Mouse (Mus musculus) hindbrain, embryonic 14.5 days (tissue): ENCODE data around the gene Nlgn3. TPM values are rescaled to one million over a fixed set of nuclear protein-coding genes. Genes with fewer than 3 reads are reported as not detected.
A peak's percentile ranks its signal among the peaks of the same experiment; 100 is the strongest.
"Not testable (repeated sequence)": the region's sequence is repeated elsewhere in the genome, so short reads cannot be mapped to it uniquely, and the experiment has no call there.

Source experiments
- ATAC-seq: fragments of 200-750 bp; cut with Nextera tagmentation; 2 replicates; pipeline ENCODE4 v1.8.0; 2017; ENCODE audit warnings: moderate number of reproducible peaks, mild to moderate bottlenecking, moderate TSS enrichment, moderate library complexity; ENCODE audit not compliant: low FRiP score
- DNase-seq: peaks from one replicate; pipeline ENCODE4 v3.0.0-alpha.2; 2015; ENCODE audit warnings: low spot score
- H3K27ac ChIP-seq: fragments of 300-500 bp; sonication (generic); 2 replicates; pipeline ENCODE4 v1.5.1; 2014; ENCODE audit warnings: mild to moderate bottlenecking, moderate library complexity
- H3K27me3 ChIP-seq: fragments of 300-500 bp; sonication (generic); 2 replicates; pipeline ENCODE4 v1.6.1; 2014; ENCODE audit warnings: mild to moderate bottlenecking, low read length, mixed read lengths; ENCODE audit not compliant: control insufficient read depth, insufficient read depth
- H3K36me3 ChIP-seq: fragments of 300-500 bp; sonication (generic); replicated peaks from 2 replicates; pipeline ENCODE4 v1.6.1; 2014; ENCODE audit not compliant: control insufficient read depth, insufficient read depth
- H3K4me1 ChIP-seq: fragments of 300-500 bp; sonication (generic); replicated peaks from 2 replicates; pipeline ENCODE4 v1.6.1; 2014; ENCODE audit warnings: antibody characterized with exemption, low read length, mixed read lengths; ENCODE audit not compliant: control insufficient read depth, insufficient read depth
- H3K4me2 ChIP-seq: fragments of 300-500 bp; sonication (generic); replicated peaks from 2 replicates; pipeline ENCODE4 v1.6.1; 2014; ENCODE audit warnings: mild to moderate bottlenecking, moderate library complexity
- H3K4me3 ChIP-seq: fragments of 300-500 bp; sonication (generic); replicated peaks from 2 replicates; pipeline ENCODE4 v1.5.1; 2014; ENCODE audit warnings: mild to moderate bottlenecking, low read length
- H3K9ac ChIP-seq: fragments of 300-500 bp; sonication (generic); 2 replicates; pipeline ENCODE4 v1.6.1; 2014
- H3K9me3 ChIP-seq: fragments of 300-500 bp; sonication (generic); 2 replicates; pipeline ENCODE4 v1.6.1; 2016; ENCODE audit warnings: low read length; ENCODE audit not compliant: control insufficient read depth
- WGBS: fragments of 180-500 bp; shearing (Covaris S2); extraction: QIAGEN DNeasy Blood & Tissue Kit; methylation state at CpG from one replicate; pipeline ENCODE4 v1.1.7; 2014; 5-methylcytosine and 5-hydroxymethylcytosine counted together
- polyA plus RNA-seq: library from polyadenylated mRNA; unstranded; fragments of >200 nt; fragmentation: Nextera tagmentation; extraction: Ambion mirVana; gene quantifications from 2 replicates; pipeline ENCODE4 v1.2.1, GENCODE M21; 2014

Nlgn3 gene
- polyA plus RNA-seq, 1 experiment from 2014 or later: 95.9 TPM

GRCm38 (mm10) chrX:101325989-101326899, 27.3 kb downstream of the Nlgn3 start:
- Histone ChIP-seq H3K9ac (no peak overlapping the region), H3K9me3 (no peaks in the 10 kb centered on the region), H3K4me2 (no peak overlapping the region), H3K27me3 (no peaks in the 10 kb centered on the region; the same call in 1 of the 2 replicates), H3K4me3 (no peak overlapping the region), H3K27ac (no peak overlapping the region), H3K36me3 (peaks cover 20% of the 10 kb centered on the region; the same call in 1 of the 2 replicates), H3K4me1 (no peaks in the 10 kb centered on the region)
- DNase-seq (no peak), ATAC-seq (no peak)
- WGBS: 50% methylated on average over 8 of the region's 8 CpGs

- 35% methylated on average over 10 of the region's 10 CpGs for WGBS
- no peak overlapping the region for H3K4me3 ChIP-seq
- no peaks in the 10 kb centered on the region for H3K9me3 ChIP-seq
- H3K4me1 ChIP-seq: 0 out of 2 replicates have a peak, but pooled peaks cover 10% of the 10 kb centered on the region
- peak overlapping the region; percentile 20; the same call in 1 of the 2 replicates for H3K9ac ChIP-seq
- no peaks in the 10 kb centered on the region for H3K36me3 ChIP-seq
- H3K4me2 ChIP-seq: no peak overlapping the region
- peak; percentile 86 for DNase-seq
- ATAC-seq: no peak
- peak overlapping the region; percentile 62; the same call in 1 of the 2 replicates for H3K27ac ChIP-seq
- H3K27me3 ChIP-seq: no peaks in the 10 kb centered on the region; the same call in 1 of the 2 replicates
Observed at GRCm38 (mm10) chrX:101329372-101330028, 30.5 kb downstream of the Nlgn3 start.

DNA sequence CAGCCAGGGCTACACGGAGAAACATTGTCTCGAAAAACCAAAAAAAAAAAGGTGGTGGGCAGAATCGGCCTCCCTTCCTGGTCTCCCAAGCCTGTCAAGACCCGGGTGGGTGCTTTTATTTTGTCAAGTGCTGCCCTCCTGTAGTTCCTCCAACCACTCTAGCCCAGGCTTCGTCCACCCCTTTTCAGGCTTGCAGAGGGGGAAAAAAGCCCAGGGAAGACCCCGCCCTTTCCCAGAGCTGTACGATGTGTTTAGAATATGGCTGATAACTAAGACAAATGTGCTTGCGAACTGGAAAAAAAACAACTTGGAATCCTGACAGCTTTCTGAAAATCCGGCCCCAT, 33.0 kb downstream of the Nlgn3 start:
- H3K4me2 ChIP-seq: peak overlapping the region; percentile 52
- H3K27me3 ChIP-seq: no peaks in the 10 kb centered on the region
- peak overlapping the region; percentile 96 for H3K27ac ChIP-seq
- 0 out of 2 replicates have a peak, but pooled peaks cover 10% of the 10 kb centered on the region for H3K4me1 ChIP-seq
- no peak for DNase-seq
- peak overlapping the region; percentile 59 for H3K9ac ChIP-seq
- ATAC-seq: peak; percentile 38
- H3K36me3 ChIP-seq: no peaks in the 10 kb centered on the region
- no peaks in the 10 kb centered on the region for H3K9me3 ChIP-seq
- 46% methylated on average over 9 of the region's 9 CpGs for WGBS
- H3K4me3 ChIP-seq: peak overlapping the region; percentile 22

DNA sequence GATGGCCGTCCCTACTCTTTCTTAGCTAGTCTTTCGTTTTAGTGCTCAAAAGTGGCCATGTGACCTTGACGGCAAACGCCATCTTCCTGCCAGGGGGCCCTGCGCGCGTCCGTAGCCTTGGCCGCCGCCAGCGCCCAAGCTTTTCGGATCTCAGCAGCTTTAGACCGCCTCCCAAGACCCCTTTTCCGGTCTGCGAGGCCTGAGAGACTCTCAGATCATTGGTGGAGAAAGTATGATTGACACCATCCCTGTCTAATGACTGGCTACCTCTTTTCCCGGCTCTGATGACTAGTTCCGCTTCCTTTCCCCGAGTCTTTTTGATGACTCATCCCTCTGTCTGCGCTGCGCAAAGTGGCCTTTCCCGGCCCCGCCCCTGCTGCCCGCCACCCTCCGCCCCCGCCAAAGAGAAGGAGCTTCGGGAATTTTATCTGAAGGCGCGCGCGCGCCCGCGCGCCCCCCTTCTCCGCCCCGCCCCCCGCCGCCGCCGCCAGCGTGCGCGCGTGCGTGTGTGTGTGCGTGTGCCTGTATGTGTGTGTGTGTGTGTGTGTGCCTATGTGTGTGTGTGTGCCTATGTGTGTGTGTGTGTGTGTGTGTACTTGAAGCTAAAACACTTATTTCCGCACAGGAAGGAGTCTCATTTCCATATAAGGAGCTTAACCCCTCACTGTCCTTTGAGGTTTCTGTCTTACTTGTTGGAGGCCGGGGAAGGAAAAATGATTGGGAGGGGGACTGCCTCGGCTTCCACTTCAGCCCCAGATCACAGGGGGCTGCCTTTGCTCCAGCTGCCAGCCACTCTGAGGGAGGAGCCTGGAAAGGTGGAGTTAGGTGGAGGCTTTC, 33.6 kb downstream of the Nlgn3 start:
- Histone ChIP-seq H3K27me3 (no peaks in the 10 kb centered on the region), H3K9me3 (no peaks in the 10 kb centered on the region), H3K9ac (peak overlapping the region; percentile 60), H3K36me3 (no peaks in the 10 kb centered on the region), H3K4me1 (0 out of 2 replicates have a peak, but pooled peaks cover 10% of the 10 kb centered on the region), H3K4me2 (peak overlapping the region; percentile 57), H3K27ac (peak overlapping the region; percentile 96), H3K4me3 (peak overlapping the region; percentile 29)
- ATAC-seq (peak; percentile 95), DNase-seq (peak; percentile 85)
- 19% methylated on average over 40 of the region's 49 CpGs for WGBS

DNA sequence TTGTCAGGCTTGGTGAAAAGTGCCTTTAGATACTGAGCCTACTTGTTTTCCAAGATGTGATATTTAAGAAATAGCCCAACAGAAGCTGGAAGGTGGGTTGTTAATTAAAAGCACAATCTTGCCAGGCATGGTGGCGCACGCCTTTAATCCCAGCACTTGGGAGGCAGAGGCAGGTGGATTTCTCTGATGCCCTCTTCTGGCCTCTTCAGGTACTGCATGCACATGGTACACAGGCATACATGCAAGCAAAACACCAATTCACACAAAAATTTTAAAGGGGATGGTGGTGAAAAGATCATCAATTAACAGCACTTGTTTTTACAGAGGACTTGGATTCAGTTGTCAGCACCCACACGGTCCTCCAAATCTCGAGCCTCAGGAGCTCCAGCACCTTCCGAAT, 35.6 kb downstream of the Nlgn3 start:
- no peak overlapping the region for H3K27ac ChIP-seq
- no peak overlapping the region for H3K4me2 ChIP-seq
- H3K9ac ChIP-seq: no peak overlapping the region
- H3K4me3 ChIP-seq: no peak overlapping the region
- no peak for ATAC-seq
- no peaks in the 10 kb centered on the region for H3K36me3 ChIP-seq
- WGBS: 91% methylated on average over 5 of the region's 5 CpGs
- H3K4me1 ChIP-seq: 0 out of 2 replicates have a peak, but pooled peaks cover 10% of the 10 kb centered on the region
- DNase-seq: no peak
- no peaks in the 10 kb centered on the region for H3K9me3 ChIP-seq
- no peaks in the 10 kb centered on the region for H3K27me3 ChIP-seq

GRCm38 (mm10) chrX:101338666-101339065, 39.7 kb downstream of the Nlgn3 start:
- Histone ChIP-seq H3K36me3 (no peaks in the 10 kb centered on the region), H3K27ac (no peak overlapping the region), H3K9ac (no peak overlapping the region), H3K4me2 (no peak overlapping the region), H3K27me3 (no peaks in the 10 kb centered on the region), H3K9me3 (no peaks in the 10 kb centered on the region), H3K4me3 (no peak overlapping the region), H3K4me1 (0 out of 2 replicates have a peak, but pooled peaks cover 3% of the 10 kb centered on the region)
- DNase-seq: no peak
- no peak for ATAC-seq
- 52% methylated on average over 4 of the region's 4 CpGs for WGBS

- not testable (repeated sequence) for H3K9ac ChIP-seq, H3K9me3 ChIP-seq, H3K27me3 ChIP-seq, H3K4me1 ChIP-seq, DNase-seq, H3K4me2 ChIP-seq, ATAC-seq, H3K27ac ChIP-seq, H3K36me3 ChIP-seq, H3K4me3 ChIP-seq
- WGBS: 80% methylated on average over 2 of the region's 2 CpGs
Observed at GRCm38 (mm10) chrX:101342837-101343236, 43.9 kb downstream of the Nlgn3 start.

DNA sequence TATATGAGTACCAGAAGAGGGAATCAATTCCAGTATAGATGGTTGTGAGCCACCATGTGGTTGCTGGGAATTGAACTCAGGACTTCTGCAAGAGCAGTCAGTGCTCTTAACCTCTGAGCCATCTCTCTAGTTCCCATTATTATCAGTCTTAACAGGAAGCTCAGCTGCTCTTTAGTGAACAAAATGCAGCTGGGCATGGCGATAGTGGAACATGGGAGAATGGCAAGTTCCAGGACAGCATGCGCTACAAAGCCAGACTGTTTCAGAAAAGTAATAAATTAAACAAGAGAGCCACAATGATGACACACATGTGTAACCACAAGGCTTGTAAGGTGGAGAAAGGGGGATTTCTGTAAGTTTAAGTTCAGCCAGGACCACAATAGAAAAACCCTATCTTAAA, 46.5 kb downstream of the Nlgn3 start:
- DNase-seq (no peak), ATAC-seq (no peak)
- peaks cover 8% of the 10 kb centered on the region; the same call in 1 of the 2 replicates for H3K27me3 ChIP-seq
- H3K4me2 ChIP-seq: no peak overlapping the region
- no peak overlapping the region for H3K27ac ChIP-seq
- H3K4me1 ChIP-seq: no peaks in the 10 kb centered on the region
- no peak overlapping the region for H3K4me3 ChIP-seq
- WGBS: 85% methylated on average over 2 of the region's 2 CpGs
- H3K36me3 ChIP-seq: no peaks in the 10 kb centered on the region
- no peak overlapping the region for H3K9ac ChIP-seq
- H3K9me3 ChIP-seq: no peaks in the 10 kb centered on the region
